Mouse (Mus musculus) layer of hippocampus, postnatal 14 days (tissue): Measurements from ENCODE around the gene Pde6c. TPM values are rescaled to one million over a fixed set of nuclear protein-coding genes. Genes with fewer than 3 reads are reported as not detected.

Experiments
- total RNA-seq, 2 experiments: library from RNA; stranded (reverse); gene quantifications; 2 replicates each; pipeline ENCODE4 v1.2.3; 2021

The Pde6c gene
- total RNA-seq, 2 experiments from 2014 or later = 0.12 TPM; not detected in 1

Other genes starting within 250 kb of the Pde6c start
- gene Myof, start 89.2 kb upstream of the Pde6c start, total RNA-seq = 1 to 10 TPM; 5.6 to 7.9 TPM
- gene Cep55, start 77.8 kb upstream of the Pde6c start, total RNA-seq = 1 to 10 TPM in 1 of 2 experiments, under 1 TPM in 1; 0.45 to 1.3 TPM
- not detected for gene Ffar4, start 35.7 kb upstream of the Pde6c start, total RNA-seq
- gene Rbp4, start 7.5 kb upstream of the Pde6c start, total RNA-seq = 1 to 10 TPM; 6.1 to 6.6 TPM
- gene Fra10ac1, start 91.4 kb downstream of the Pde6c start, total RNA-seq = 10 to 100 TPM; 16.4 to 18.1 TPM
- gene Lgi1, start 131.8 kb downstream of the Pde6c start, total RNA-seq = 100 to 1,000 TPM; 155 to 168 TPM